Mouse (Mus musculus): ENCODE results near the gene Bloc1s5.

- no peak for TF ChIP-seq CTCF (IDR thresholded peaks at IDR 0.05; ENCODE audit: borderline replicate concordance, insufficient read depth, low read depth, low read length)
- no peak for TF ChIP-seq POLR2A (IDR thresholded peaks at IDR 0.05; ENCODE audit: borderline replicate concordance, insufficient read depth, low read length)
Measured at GRCm38 (mm10) chr13:38641414-38641813, 6.5 kb upstream of the Bloc1s5 start.
